Mouse (Mus musculus): ENCODE results near the gene Frat2. TPM values are rescaled to one million over a fixed set of nuclear protein-coding genes. Genes with fewer than 3 reads are reported as not detected.

Frat2 gene
- polyA plus RNA-seq, 1 experiment from 2014 or later, result 7.2 TPM

DNA sequence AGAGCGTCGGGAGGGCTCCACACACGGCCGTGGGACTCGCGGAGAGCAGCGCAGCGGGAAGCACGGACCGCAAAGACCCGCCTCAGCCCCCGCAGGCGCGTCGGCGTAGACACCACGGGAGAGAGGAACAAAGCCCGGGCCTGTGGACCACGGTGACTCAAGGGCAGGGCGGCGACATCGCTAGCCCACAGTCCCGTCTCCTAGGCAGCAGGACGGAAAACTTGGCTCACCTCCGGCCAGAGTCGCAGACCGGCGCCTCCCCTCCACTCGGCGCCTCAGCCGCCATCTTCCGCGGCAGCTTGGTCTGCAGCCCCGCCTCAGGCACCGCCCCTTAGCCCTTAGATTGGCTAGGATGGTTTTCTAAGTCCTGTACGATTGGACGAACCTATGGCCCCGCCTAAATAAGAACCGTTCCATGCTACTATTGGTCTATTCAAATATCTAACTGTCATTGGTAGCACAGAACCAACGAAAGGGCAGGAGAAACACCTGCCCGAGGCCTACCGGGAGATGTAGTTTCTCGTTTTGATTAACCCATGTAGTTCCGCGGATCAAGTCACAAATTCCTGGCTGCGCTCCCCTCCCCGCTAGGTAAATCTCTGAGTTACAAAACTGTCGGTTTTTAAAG lies 46.1 kb downstream of the Frat2 start, which contains the start of gene Arhgap19:
Arhgap19 (minus strand) TSS at position 306 of the 628 bp plus-strand sequence.
- peak; percentile 97 for DNase-seq (ENCODE audit: low spot score, missing footprints)
- Histone ChIP-seq H3K27me3 (ENCODE audit: control insufficient read depth, insufficient read depth, low read length) (no peaks in the 10 kb centered on the region), H3K9me3 (ENCODE audit: control insufficient read depth, low read length) (no peaks in the 10 kb centered on the region), H3K27ac (ENCODE audit: low read depth, low read length) (peak within 1 kb of the TSS; percentile 57), H3K36me3 (ENCODE audit: control insufficient read depth, insufficient read depth, low read length) (no peaks in the 10 kb centered on the region; the same call in 1 of the 2 replicates), H3K4me3 (ENCODE audit: low read depth, low read length) (peak within 1 kb of the TSS; percentile 88), H3K9ac (ENCODE audit: low read length) (peak within 1 kb of the TSS; percentile 92), H3K4me2 (peak within 1 kb of the TSS; percentile 47), H3K4me1 (ENCODE audit: control insufficient read depth, insufficient read depth, low read length) (peaks cover 11% of the 10 kb centered on the region; the same call in 1 of the 2 replicates)
- ATAC-seq (ENCODE audit: low FRiP score), result peak; percentile 99
- WGBS, result 0% methylated on average over 48 of the region's 48 CpGs

DNA sequence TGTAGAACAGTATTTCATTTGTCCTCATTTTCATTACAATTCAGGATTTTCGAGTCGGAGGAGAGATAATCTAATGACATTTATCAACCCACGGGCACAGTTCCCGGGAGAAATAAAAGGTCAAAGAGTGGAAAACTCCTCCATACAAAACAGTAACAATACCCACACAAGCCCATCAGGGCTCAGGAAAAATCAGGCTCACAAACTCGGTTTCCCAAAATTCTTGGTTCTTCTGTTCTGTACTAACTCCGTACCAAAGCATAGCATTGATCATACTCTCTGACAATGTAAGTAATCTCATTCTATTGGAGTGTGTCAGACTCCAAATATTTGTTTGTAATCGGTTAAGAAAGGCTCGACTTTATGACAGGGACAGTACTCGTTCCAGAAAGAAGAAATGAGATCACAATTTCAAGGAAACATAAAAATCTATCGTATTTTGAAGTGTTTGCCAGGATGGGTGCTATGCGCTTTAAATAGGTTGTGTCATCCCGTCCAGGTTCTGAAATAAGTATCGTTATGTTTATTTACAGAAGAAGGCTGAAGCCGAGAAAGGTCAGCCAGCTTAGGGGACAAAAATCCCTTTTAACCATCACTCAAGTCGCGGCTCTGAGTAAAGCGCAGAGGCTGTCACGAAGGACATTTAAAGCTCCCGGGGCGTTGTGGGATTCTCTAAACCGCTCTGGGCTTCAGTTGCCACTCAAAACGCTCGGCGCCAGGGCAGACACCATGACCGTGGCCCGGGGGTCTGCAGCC lies 46.8 kb downstream of the Frat2 start:
- no peak for ATAC-seq (ENCODE audit: low FRiP score)
- no peak for DNase-seq (ENCODE audit: low spot score, missing footprints)
- peak overlapping the region; percentile 47 for H3K4me2 ChIP-seq
- peak overlapping the region; percentile 92 for H3K9ac ChIP-seq (ENCODE audit: low read length)
- peak overlapping the region; percentile 88 for H3K4me3 ChIP-seq (ENCODE audit: low read depth, low read length)
- H3K9me3 ChIP-seq (ENCODE audit: control insufficient read depth, low read length), result no peaks in the 10 kb centered on the region
- H3K27ac ChIP-seq (ENCODE audit: low read depth, low read length), result peak overlapping the region; percentile 57
- no peaks in the 10 kb centered on the region for H3K27me3 ChIP-seq (ENCODE audit: control insufficient read depth, insufficient read depth, low read length)
- H3K36me3 ChIP-seq (ENCODE audit: control insufficient read depth, insufficient read depth, low read length), result no peaks in the 10 kb centered on the region; the same call in 1 of the 2 replicates
- WGBS, result 5% methylated on average over 26 of the region's 26 CpGs
- peaks cover 11% of the 10 kb centered on the region; the same call in 1 of the 2 replicates for H3K4me1 ChIP-seq (ENCODE audit: control insufficient read depth, insufficient read depth, low read length)

DNA sequence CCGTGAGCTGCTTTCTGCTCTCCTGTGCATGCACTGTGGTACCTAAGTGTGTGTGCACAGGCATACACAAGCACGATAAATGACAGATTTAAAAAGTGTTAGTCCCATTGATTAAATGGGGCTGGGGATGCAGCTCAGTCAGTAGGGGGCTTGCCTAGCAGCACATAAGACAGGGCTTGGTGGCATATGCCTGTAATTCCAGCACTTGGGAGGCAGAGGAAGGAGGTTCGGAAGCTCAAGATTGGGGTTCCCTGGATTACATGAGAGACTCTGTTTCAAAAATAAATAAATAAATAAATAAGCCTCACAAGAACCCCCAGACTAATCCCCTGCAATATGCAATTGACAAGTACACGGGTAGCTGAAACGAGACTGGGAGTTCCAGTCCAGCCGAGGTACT lies 47.5 kb downstream of the Frat2 start:
- Histone ChIP-seq H3K27me3 (ENCODE audit: control insufficient read depth, insufficient read depth, low read length) (no peaks in the 10 kb centered on the region), H3K9ac (ENCODE audit: low read length) (peak overlapping the region; percentile 92), H3K4me2 (peak overlapping the region; percentile 47), H3K4me3 (ENCODE audit: low read depth, low read length) (peak overlapping the region; percentile 88), H3K36me3 (ENCODE audit: control insufficient read depth, insufficient read depth, low read length) (no peaks in the 10 kb centered on the region; the same call in 1 of the 2 replicates), H3K9me3 (ENCODE audit: control insufficient read depth, low read length) (no peaks in the 10 kb centered on the region), H3K4me1 (ENCODE audit: control insufficient read depth, insufficient read depth, low read length) (peaks cover 13% of the 10 kb centered on the region; the same call in 1 of the 2 replicates), H3K27ac (ENCODE audit: low read depth, low read length) (no peak overlapping the region)
- peak; percentile 84 for DNase-seq (ENCODE audit: low spot score, missing footprints)
- no peak for ATAC-seq (ENCODE audit: low FRiP score)
- 42% methylated on average over 6 of the region's 6 CpGs for WGBS

DNA sequence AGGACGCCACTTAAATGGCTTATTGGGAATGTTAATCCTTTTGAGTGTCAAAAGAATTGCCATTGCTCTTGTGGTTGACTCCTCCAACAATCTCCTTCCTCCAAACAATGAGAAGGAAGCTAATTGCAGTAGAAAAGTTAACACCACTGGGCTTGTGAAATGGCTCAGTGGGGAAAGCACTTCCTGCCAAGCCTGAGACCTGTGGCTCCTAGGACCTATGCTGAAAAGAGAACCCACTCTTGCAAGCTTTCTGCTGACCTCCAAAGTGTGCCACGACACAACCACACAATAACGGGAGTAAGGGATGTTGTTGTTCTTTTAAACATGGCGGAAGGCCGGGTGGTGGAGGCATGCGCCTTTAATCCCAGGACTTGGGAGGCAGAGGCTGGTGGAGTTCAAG lies 50.4 kb downstream of the Frat2 start:
- Histone ChIP-seq H3K4me2 (no peak overlapping the region), H3K4me3 (ENCODE audit: low read depth, low read length) (no peak overlapping the region), H3K27ac (ENCODE audit: low read depth, low read length) (no peak overlapping the region), H3K27me3 (ENCODE audit: control insufficient read depth, insufficient read depth, low read length) (no peaks in the 10 kb centered on the region), H3K36me3 (ENCODE audit: control insufficient read depth, insufficient read depth, low read length) (no peaks in the 10 kb centered on the region; the same call in 1 of the 2 replicates), H3K9ac (ENCODE audit: low read length) (no peak overlapping the region), H3K9me3 (ENCODE audit: control insufficient read depth, low read length) (no peaks in the 10 kb centered on the region), H3K4me1 (ENCODE audit: control insufficient read depth, insufficient read depth, low read length) (peaks cover 17% of the 10 kb centered on the region)
- 88% methylated on average over 6 of the region's 6 CpGs for WGBS
- DNase-seq (ENCODE audit: low spot score, missing footprints) (peak; percentile 70), ATAC-seq (ENCODE audit: low FRiP score) (no peak)

DNA sequence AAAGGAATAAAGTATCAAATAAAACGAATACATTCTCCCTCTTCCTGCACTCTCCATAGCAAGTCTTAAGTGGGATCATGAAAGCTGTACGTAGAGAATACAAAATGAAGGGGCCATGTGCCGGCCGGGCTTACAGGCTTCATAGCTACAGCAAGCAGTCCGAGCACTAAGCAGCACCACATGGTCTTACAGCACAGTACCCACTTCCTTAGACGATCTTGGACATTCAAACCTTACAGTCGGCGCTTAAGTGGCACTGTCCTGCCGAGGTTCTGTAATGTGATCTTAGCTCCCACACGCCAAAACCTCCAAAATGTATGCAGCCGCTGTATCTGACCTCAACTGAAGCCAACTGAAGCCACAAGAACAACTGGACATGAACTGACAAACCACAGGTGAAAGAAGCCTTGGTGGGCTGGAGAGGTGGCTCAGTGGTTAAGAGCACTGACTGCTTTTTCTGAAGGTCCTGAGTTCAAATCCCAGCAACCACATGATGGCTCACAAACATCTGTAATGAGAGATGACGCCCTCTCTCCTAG lies 51.1 kb downstream of the Frat2 start:
- H3K27ac ChIP-seq (ENCODE audit: low read depth, low read length), result no peak overlapping the region
- H3K4me2 ChIP-seq, result no peak overlapping the region
- H3K9me3 ChIP-seq (ENCODE audit: control insufficient read depth, low read length), result no peaks in the 10 kb centered on the region
- DNase-seq (ENCODE audit: low spot score, missing footprints), result peak; percentile 73
- H3K9ac ChIP-seq (ENCODE audit: low read length), result no peak overlapping the region
- no peak for ATAC-seq (ENCODE audit: low FRiP score)
- no peaks in the 10 kb centered on the region; the same call in 1 of the 2 replicates for H3K36me3 ChIP-seq (ENCODE audit: control insufficient read depth, insufficient read depth, low read length)
- H3K4me3 ChIP-seq (ENCODE audit: low read depth, low read length), result no peak overlapping the region
- 86% methylated on average over 12 of the region's 12 CpGs for WGBS
- no peaks in the 10 kb centered on the region for H3K27me3 ChIP-seq (ENCODE audit: control insufficient read depth, insufficient read depth, low read length)
- peaks cover 17% of the 10 kb centered on the region for H3K4me1 ChIP-seq (ENCODE audit: control insufficient read depth, insufficient read depth, low read length)

DNA sequence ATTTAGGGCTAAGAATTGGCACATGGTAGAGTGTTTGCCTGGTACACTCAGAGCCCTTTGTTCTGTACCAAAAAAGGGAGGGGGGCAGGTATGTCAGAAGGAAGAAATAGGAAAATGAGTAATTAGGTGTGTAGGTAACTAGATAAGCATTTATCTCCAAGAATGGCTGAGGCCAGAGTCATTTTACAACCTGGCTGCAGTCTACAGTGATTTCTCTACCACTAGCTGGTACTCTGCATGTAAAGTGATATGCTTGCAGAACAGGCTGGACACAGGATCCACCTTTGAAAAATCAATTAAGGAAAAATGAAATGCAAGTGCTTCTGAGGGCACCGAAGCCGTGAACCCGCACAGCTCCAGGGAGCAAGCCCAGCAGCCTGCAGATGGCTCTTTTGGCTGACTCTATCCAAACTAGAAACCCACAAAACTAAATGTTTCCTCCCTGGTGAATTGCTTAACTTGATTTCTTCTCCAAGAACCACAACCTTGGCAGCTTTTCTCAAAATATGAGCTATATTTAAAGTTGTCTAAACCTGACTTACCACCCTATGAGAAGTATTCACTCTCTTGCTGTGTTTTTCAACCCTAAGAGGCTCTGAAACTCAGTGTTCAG lies 51.7 kb downstream of the Frat2 start:
- no peak overlapping the region for H3K27ac ChIP-seq (ENCODE audit: low read depth, low read length)
- H3K4me2 ChIP-seq, result no peak overlapping the region
- WGBS, result 89% methylated on average over 3 of the region's 3 CpGs
- H3K4me1 ChIP-seq (ENCODE audit: control insufficient read depth, insufficient read depth, low read length), result peaks cover 17% of the 10 kb centered on the region
- H3K9ac ChIP-seq (ENCODE audit: low read length), result no peak overlapping the region
- H3K4me3 ChIP-seq (ENCODE audit: low read depth, low read length), result no peak overlapping the region
- no peak for ATAC-seq (ENCODE audit: low FRiP score)
- no peaks in the 10 kb centered on the region; the same call in 1 of the 2 replicates for H3K36me3 ChIP-seq (ENCODE audit: control insufficient read depth, insufficient read depth, low read length)
- H3K27me3 ChIP-seq (ENCODE audit: control insufficient read depth, insufficient read depth, low read length), result no peaks in the 10 kb centered on the region
- no peaks in the 10 kb centered on the region for H3K9me3 ChIP-seq (ENCODE audit: control insufficient read depth, low read length)
- peak; percentile 72 for DNase-seq (ENCODE audit: low spot score, missing footprints)

Other genes starting within 250 kb of the Frat2 start
- gene Slit1, start 104.5 kb downstream of the Frat2 start, polyA plus RNA-seq (2014; fragmentation: Nextera tagmentation; extraction: Ambion mirVana), result 8.8 and 10.2 TPM in 2 replicates
- 36.6 and 38.8 TPM in 2 replicates for gene Arhgap19, start 46.1 kb downstream of the Frat2 start, polyA plus RNA-seq (2014; fragmentation: Nextera tagmentation; extraction: Ambion mirVana)
- 9.7 and 10.1 TPM in 2 replicates for gene Frat1, start 18.2 kb downstream of the Frat2 start, polyA plus RNA-seq (2014; fragmentation: Nextera tagmentation; extraction: Ambion mirVana)
- 13.2 and 14.7 TPM in 2 replicates for gene Rrp12, start 48.0 kb upstream of the Frat2 start, polyA plus RNA-seq (2014; fragmentation: Nextera tagmentation; extraction: Ambion mirVana)
- 730 and 785 TPM in 2 replicates for gene Pgam1, start 63.8 kb upstream of the Frat2 start, polyA plus RNA-seq (2014; fragmentation: Nextera tagmentation; extraction: Ambion mirVana)
- 75.0 and 82.1 TPM in 2 replicates for gene Exosc1, start 85.3 kb upstream of the Frat2 start, polyA plus RNA-seq (2014; fragmentation: Nextera tagmentation; extraction: Ambion mirVana)
- gene Zdhhc16, start 85.3 kb upstream of the Frat2 start, polyA plus RNA-seq (2014; fragmentation: Nextera tagmentation; extraction: Ambion mirVana), result 64.0 and 64.7 TPM in 2 replicates
- 27.0 and 33.4 TPM in 2 replicates for gene Mms19, start 133.0 kb upstream of the Frat2 start, polyA plus RNA-seq (2014; fragmentation: Nextera tagmentation; extraction: Ambion mirVana)
- 6.9 and 7.0 TPM in 2 replicates for gene Ubtd1, start 133.6 kb upstream of the Frat2 start, polyA plus RNA-seq (2014; fragmentation: Nextera tagmentation; extraction: Ambion mirVana)
- gene Ankrd2, start 187.9 kb upstream of the Frat2 start, polyA plus RNA-seq (2014; fragmentation: Nextera tagmentation; extraction: Ambion mirVana), result not detected in 2 replicates
- gene Hoga1, start 197.5 kb upstream of the Frat2 start, polyA plus RNA-seq (2014; fragmentation: Nextera tagmentation; extraction: Ambion mirVana), result 0.80 and 1.2 TPM in 2 replicates
- 0.10 TPM in 1 of 2 replicates, not detected in the other for gene 4933411K16Rik, start 204.1 kb upstream of the Frat2 start, polyA plus RNA-seq (2014; fragmentation: Nextera tagmentation; extraction: Ambion mirVana)
- 65.1 and 65.6 TPM in 2 replicates for gene Morn4, start 238.2 kb upstream of the Frat2 start, polyA plus RNA-seq (2014; fragmentation: Nextera tagmentation; extraction: Ambion mirVana)
- gene Pi4k2a, start 242.3 kb upstream of the Frat2 start, polyA plus RNA-seq (2014; fragmentation: Nextera tagmentation; extraction: Ambion mirVana), result 19.9 and 22.1 TPM in 2 replicates